Mouse (Mus musculus): ENCODE data around the gene Gp9. TPM values are rescaled to one million over a fixed set of nuclear protein-coding genes. Genes with fewer than 3 reads are reported as not detected.

Gene Gp9
- total RNA-seq, 1 experiment from 2014 or later: 9.3 TPM

- ATAC-seq (replicated peaks in 1 of 2; ENCODE audit: insufficient read depth in 1 of 2, low FRiP score in 2 of 2, low TSS enrichment in 1 of 2, low read depth in 1 of 2, poor library complexity in 2 of 2, severe bottlenecking in 2 of 2): no peak
These were observed 36.6 kb downstream of the Gp9 start for GRCm38 (mm10) chr6:87814486-87814885.

GRCm38 (mm10) chr6:87820366-87820765, 42.5 kb downstream of the Gp9 start:
- no peak for ATAC-seq (replicated peaks in 1 of 2; ENCODE audit: insufficient read depth in 1 of 2, low FRiP score in 2 of 2, low TSS enrichment in 1 of 2, low read depth in 1 of 2, poor library complexity in 2 of 2, severe bottlenecking in 2 of 2)

Other genes with a start within 250 kb of the Gp9 start
- 59.3 and 82.2 TPM in 2 replicates for gene Arhgap25, start 244.8 kb upstream of the Gp9 start, total RNA-seq (2017)
- 0.06 and 0.55 TPM in 2 replicates for gene Prokr1, start 187.3 kb upstream of the Gp9 start, total RNA-seq (2017)
- gene Aplf, start 105.9 kb upstream of the Gp9 start, total RNA-seq (2017): 16.6 and 20.9 TPM in 2 replicates
- gene Efcc1, start 47.2 kb upstream of the Gp9 start, total RNA-seq (2017): 14.8 and 30.7 TPM in 2 replicates
- 17.5 and 27.6 TPM in 2 replicates for gene Rab43, start 34.1 kb downstream of the Gp9 start, total RNA-seq (2017)
- 18.1 and 24.7 TPM in 2 replicates for gene Gm45140, start 57.7 kb downstream of the Gp9 start, total RNA-seq (2017)
- 131 and 197 TPM in 2 replicates for gene Isy1, start 60.7 kb downstream of the Gp9 start, total RNA-seq (2017)
- 1,326 and 1,457 TPM in 2 replicates for gene Cnbp, start 73.0 kb downstream of the Gp9 start, total RNA-seq (2017)
- 70.8 and 72.2 TPM in 2 replicates for gene Copg1, start 109.7 kb downstream of the Gp9 start, total RNA-seq (2017)
- gene Hmces, start 135.9 kb downstream of the Gp9 start, total RNA-seq (2017): 31.2 and 75.3 TPM in 2 replicates
- gene H1fx, start 203.6 kb downstream of the Gp9 start, total RNA-seq (2017): 0.45 and 3.4 TPM in 2 replicates